Mouse (Mus musculus): ENCODE data around the gene Angptl3. TPM values are rescaled to one million over a fixed set of nuclear protein-coding genes. Genes with fewer than 3 reads are reported as not detected.

The Angptl3 gene
- total RNA-seq (2015) (not detected in 2 replicates), total RNA-seq (2017) (1.2 TPM in 1 of 2 replicates, not detected in the other)

DNA sequence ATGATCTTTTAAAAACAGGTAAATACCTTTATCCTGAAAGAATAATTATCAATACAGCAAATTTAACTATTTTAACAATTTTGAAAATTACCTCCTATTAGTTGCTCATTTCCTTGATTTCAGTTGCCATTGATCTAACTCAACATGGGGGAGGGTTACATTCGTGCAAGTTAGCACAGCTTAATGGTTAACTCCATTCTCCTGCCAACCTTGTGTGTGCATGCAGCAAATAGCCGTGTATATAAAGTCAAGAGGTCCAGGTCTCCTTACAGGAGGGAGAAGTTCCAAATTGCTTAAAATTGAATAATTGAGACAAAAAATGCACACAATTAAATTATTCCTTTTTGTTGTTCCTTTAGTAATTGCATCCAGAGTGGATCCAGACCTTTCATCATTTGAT lies at the start of gene Angptl3:
Gene Angptl3, plus strand, starts transcription at position 269 of the 400 bp plus-strand sequence.
- ATAC-seq (ENCODE audit: poor library complexity, severe bottlenecking): no peak

DNA sequence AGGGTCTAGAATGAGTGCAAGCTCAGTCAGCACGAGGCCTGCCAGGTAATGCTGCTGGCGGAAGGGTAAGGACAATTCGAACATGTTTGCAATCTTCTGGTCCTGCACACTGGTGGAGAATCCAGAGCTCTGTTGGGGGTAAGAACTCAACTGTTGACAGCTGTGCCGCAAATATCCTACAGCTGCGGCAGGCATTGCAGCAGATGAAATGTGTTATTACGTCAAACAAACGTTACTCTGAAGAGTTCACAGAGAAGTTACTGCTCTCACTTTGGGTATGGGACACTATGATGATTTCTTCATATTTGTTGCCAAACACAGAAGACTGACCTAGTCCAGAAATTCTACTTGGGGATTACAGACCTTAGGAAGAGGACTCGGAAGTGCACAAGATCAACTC lies 46.1 kb upstream of the Angptl3 start:
- ATAC-seq (ENCODE audit: poor library complexity, severe bottlenecking): no peak

DNA sequence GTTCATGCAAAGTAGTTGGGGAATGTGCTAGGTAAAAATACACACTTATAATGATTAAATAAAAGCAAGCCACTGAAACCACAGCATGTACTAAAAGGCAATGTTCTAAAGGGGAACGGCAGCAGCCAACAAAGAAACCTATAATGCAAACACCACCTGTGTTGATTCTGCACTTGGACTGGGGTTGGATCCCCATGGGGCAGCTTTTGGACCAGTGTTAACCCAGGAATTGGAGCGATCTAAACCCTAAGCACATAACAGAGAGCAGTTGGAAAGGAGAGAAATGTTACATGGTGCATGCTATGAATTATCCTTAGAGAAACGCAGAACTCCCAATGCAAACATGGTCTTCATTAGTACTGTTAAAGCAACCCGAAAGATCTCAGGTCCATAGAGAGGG lies 37.3 kb upstream of the Angptl3 start:
- ATAC-seq (ENCODE audit: poor library complexity, severe bottlenecking): no peak

DNA sequence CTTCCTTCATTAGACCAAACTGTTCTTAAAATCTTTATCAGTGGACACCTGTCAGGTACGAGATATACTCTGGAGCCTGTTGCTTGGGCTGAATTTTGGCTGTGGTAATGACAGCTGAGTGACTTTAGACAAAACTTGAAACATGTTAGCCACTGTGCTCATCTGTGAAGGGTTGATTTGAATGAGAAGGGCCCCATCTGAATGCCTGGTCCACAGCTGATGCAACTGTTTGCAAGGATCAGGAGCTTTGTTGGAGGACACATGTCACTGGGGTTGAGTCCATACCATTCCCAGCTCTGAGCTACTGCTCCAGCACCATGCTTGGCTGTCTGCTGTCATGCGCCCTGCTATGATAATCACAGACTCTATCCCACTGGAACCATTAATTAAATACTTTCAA lies 25.2 kb upstream of the Angptl3 start:
- ATAC-seq (ENCODE audit: poor library complexity, severe bottlenecking): no peak

DNA sequence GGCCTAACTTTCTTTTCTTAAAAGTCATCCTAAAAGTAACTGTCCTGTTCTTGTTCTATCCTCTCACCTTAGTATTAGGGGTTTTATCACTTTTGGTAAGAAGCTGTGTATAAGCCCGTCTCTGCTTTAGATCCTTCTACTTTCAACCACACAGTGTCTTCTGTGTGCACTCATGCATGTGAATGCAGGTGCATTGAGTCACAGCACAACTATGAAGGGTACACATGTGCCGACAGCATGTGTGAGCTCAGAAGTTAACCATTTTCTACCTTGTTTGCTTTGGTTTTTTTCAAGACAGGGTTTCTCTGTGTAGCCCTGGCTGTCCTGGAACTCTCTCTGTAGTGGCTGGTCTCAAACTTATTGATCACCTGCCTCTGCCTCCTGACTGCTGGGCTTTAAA lies 24.4 kb upstream of the Angptl3 start:
- no peak for ATAC-seq (ENCODE audit: poor library complexity, severe bottlenecking)

DNA sequence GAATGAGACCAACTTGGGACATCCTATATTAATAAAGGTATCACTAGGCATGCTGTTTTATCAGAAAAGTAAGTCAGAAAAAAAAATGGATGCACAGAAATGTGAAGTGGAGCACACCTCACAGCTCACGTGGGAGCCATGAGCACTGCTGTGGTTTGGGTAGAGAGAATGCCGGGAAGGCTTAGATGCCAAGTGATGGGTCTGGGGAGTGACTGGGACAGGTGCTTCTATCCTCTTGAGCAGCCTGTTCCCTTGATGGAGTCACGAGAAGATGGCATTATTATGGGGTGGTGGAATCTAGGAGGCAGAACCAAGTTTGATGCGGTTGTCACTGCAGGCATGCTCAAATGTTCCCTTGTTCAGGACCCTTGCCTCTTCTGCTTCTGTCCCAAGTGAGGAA lies 19.7 kb upstream of the Angptl3 start:
- no peak for ATAC-seq (ENCODE audit: poor library complexity, severe bottlenecking)

DNA sequence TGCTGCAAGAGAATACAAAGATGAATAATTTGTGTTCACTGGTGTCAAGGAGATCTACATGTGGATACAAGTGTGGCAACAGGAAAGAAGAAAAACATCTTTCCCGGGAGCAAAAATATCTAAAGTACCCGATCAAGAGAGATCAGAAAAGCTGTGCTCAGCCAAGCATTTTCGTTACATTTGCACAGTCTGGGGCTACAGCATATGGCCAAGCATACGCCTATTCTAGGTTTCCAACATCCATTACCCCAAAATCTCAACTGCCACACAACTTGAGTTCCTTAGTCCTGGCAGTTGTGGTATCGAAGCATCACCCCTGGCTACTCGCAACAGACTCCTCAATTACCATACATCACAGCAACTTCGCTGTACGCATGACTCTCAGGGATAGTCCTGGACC lies 8.5 kb upstream of the Angptl3 start:
- no peak for ATAC-seq (ENCODE audit: poor library complexity, severe bottlenecking)

DNA sequence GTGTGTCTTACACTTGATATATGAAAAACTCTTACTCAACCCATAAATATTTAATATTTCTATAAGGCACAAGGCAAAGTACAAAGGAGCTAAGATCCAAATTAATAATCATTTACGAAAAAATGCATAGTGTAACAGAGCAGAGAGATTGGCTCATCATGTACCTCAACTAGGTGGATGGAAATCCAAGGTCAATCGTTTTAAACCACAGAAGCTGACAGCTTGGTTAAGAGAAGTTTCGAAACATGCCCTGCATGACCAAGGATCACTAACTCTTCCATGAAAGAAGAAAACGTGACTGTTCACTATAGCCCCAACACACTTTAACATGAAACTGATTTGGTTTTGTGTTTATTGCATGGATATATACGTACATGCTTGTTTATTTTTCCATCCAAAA lies 2.4 kb upstream of the Angptl3 start:
- no peak for ATAC-seq (ENCODE audit: poor library complexity, severe bottlenecking)

DNA sequence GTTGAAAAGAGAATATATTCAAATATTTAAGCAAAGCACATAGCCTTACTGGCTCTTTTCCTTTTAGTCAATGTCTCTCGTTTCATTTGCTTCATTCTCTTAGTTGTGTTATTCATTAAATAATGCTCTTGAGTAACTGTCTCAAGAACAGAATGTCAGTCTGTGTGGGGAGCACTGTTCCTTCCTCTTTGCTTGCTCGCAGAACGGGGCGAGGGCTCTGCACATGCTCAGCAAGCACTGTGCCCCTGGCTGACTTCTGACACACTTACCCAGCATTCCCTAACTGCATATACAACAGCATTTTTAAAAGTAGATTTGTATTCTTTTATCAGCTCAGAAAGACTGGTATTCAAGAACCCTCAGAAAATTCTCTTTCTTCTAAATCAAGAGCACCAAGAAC lies 2.2 kb downstream of the Angptl3 start:
- ATAC-seq (ENCODE audit: poor library complexity, severe bottlenecking): peak; percentile 95

DNA sequence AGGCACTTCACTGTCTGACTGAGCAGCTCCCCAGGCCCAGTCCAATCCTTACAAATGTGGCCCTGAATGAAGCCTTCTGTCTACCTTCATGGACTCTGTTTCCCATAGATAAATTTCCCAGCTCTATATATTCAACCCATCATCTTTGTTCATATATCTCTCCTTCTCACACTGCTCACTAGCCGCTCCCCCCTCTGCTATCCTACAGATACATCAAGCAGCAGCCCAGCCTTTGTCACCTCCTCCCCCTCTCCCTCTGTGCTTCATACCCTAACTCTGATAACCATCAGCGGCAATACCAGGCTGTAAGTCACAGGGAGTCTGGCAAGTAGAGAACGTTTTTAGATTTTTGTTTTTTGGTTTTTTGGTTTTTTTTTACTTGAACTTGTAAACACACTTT lies 14.1 kb downstream of the Angptl3 start:
- no peak for ATAC-seq (ENCODE audit: poor library complexity, severe bottlenecking)

DNA sequence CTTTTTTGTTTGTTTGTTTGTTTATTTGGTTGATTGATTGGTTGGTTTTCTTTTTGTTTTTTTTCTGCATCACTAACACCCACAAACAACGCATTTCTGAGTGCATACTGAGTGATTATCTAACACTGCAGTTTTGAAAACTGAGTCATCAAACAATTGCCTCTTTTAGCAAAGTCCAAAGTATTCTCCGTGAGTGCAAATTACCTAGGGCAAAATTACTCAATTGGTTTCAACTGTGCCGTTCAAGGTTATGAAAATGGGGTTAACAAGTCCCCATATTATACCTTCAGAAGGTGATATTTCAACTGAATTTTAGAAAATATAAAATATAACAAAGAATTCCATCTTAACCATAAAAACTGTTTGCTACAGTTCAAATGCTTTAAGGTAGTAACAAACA lies 15.7 kb downstream of the Angptl3 start:
- no peak for ATAC-seq (ENCODE audit: poor library complexity, severe bottlenecking)

DNA sequence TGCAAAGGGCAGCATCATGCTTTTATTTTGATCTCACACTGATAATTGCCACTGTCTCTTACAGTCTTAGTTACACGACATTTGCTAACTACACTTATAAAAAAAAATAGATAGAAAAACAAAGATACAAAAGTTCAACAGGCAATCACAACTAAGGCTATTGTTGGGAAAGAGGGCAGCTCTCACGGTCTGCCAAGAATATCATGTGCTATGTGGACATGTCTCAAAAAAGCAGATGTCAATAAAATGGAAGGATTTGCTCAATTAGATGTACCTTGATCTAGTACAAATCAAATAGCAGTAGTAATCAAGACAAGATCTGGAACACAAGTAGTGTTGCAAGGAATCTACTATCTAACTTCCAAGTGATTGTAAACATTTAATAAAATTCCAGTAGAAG lies 17.8 kb downstream of the Angptl3 start:
- ATAC-seq (ENCODE audit: poor library complexity, severe bottlenecking): no peak

DNA sequence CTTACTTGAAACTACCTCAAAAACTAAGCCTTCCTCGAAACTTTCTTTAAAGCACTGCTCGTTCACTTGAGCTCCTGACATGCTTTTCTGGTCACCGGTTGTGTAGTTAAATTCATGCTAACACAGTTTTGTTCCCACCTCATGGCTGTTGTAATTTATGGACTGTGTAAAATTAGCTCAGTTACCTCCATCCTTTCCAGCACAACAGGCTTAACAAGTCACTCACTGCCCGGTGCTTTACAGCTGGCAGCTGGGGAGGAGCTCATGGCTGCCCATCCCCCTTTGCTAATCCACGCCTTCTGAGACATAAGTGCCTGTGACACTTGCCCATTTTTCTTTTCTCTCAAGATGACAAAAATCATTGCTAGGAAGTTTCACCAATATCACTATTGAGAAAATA lies 33.8 kb downstream of the Angptl3 start:
- no peak for ATAC-seq (ENCODE audit: poor library complexity, severe bottlenecking)

DNA sequence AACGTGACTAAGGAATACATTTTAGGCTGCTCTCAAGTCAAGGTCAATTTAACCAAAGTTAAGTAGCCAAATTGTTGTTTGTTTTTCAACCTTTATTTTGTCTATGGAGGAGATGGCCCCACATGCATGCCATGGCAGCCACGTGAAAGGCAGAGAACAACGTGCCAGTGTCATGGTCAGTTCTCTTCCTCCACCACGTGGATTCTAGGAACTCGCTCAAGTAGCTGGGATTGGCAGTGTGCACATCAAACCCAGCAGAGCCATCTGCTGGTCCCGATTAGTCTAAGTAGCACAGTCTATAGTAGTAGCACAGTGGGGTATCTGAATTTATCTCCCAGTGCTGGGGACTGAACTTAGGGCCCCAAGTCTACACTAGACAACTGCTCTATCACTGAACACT lies 38.1 kb downstream of the Angptl3 start:
- ATAC-seq (ENCODE audit: poor library complexity, severe bottlenecking): no peak

DNA sequence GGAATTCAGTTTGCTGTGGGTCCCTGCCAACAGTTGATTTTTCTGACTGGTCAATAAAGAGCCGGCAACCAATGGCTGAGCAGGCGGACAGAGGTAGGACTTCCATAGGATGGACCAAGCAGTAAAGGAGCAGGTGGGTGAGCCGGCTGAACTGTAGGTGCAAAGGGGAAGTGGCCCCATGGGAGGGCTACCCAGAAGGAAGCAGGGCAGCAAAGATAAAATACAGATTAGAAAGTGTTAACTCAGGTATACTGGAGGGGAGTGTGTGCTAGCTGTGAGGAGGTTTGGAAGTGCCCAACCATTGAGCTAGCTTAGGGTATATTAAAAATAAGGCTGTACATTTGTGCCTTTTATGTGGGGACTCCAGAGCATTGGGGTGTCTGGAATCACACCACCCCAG lies 47.3 kb downstream of the Angptl3 start:
- no peak for ATAC-seq (ENCODE audit: poor library complexity, severe bottlenecking)

DNA sequence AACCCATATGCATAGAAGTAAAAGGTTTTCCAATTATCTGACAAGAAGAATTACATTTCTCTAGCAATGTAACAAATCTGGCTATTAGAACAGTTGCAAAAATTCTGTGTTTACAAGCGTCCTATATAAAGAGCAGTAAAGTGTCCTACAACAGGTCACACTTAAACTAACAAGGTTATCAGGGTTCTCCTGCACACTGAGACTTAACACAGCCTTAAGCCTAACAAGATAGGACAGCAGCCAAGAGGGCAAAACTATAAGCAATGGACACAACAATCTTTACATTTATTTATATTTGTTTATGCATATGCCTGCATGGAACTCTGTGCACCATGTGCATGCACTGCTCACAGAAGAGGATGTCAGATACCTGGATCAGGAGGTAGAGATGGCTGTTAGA lies 50.4 kb downstream of the Angptl3 start:
- no peak for ATAC-seq (ENCODE audit: poor library complexity, severe bottlenecking)

DNA sequence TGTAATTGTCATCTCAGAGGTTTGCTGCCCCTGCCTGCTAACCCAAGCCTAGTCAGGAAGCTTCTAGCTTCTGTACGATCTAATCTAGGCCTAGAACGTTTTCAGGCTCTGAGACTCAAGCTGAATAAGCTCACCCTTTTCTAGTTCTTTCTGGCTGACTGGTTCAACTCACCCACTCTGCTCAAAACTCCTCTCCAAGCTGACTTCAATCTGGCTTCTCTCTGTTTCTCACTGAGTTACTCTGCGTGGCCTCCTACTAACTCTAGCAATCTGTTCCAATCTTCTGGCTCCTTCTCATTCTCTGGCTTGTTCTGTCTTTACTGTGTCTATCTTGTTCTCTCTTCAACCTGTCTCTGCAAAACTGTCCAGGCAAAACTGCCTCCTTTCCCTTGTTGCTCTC lies 53.1 kb downstream of the Angptl3 start:
- ATAC-seq (ENCODE audit: poor library complexity, severe bottlenecking): no peak

DNA sequence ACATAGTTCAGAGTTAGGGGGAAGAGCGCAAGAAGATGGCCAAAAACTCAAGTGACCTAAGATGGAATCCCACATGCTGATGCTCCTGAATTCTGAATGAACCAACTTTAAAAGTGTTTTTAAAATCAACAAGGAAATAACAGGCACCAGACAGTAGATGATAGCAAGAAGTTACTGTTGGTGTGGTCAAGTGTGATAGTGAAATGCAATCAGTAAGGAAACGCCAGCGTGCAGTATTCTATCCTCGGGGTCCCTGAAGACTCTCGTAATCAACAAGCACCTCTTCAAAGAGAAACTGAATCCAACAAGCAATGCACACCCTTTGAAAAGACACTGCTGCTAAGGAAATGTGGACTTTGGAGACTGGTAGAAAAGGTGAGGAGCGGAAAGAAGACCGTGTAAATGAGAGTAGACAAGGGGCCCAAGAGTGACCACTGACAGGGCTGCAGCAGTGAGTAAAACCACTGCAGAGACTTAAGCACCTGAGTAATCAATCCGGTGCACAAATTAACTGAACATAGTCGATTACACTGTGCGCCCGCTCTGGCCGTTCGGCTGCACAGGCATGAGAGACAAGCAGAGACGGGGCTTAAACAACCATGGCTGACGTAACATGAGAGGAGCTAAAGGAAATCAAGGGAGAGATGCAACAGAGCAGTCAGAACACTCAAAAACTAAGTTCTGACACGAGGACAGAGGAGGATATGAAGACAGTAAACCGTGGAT lies 57.2 kb downstream of the Angptl3 start:
- ATAC-seq (ENCODE audit: poor library complexity, severe bottlenecking): no peak

DNA sequence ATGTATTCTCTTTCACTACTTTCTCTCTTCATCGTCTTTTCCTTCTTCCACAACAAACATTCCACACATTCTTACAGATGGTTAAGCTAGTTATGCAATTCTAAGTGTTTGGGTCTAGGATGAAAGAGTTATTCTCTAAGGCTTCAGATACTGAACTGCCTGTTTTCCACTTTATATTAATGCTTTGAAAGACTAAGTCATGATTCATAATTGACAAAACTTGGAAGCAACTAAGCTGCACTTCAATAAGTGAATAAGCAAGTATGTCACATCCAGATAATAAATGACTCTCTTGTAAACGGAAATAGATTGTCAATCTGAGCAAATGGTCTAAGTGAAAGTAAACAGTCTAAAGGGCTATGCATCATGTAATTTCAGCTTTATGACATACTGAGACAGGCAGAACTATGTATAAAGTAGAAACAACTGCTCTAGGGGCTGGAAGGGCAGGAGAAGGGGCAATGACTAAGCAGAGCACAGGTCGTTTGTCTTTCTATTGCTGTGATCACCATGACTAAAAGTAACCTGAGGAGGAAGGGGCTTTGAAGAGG lies 60.5 kb downstream of the Angptl3 start:
- ATAC-seq (ENCODE audit: poor library complexity, severe bottlenecking): no peak

DNA sequence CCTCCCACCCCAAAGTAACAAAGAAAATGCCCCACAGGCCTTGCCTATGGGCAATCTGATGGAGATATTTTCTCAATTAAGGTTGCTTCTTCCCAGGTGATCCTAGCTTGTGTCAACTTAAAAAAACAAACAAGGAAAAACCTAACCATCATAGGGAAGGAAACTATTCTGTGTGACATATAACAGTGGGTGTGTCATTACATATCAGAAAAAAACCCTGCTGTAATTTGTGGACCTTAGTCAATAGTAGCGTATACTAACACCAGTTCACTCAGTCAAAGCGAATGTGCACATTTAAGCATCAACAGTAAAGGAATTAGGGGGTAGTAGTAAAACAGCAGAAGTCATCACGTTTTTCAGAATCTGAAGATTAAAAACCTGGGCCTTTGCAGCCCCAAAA lies 61.0 kb downstream of the Angptl3 start:
- no peak for ATAC-seq (ENCODE audit: poor library complexity, severe bottlenecking)
